Mouse (Mus musculus) layer of hippocampus, adult 2 months (tissue): ENCODE results near the gene Rhpn2. TPM values are rescaled to one million over a fixed set of nuclear protein-coding genes. Genes with fewer than 3 reads are reported as not detected.

Source experiments
- DNase-seq, 2 experiments: peaks; one replicate each; pipeline ENCODE4 v3.0.0; 2022; ENCODE audit warnings: low spot score in 2 of 2
- H3K27ac ChIP-seq: fragments of 200-600 bp; 2 replicates; pipeline ENCODE4 v1.8.1; 2022
- H3K4me3 ChIP-seq: fragments of 200-600 bp; 2 replicates; pipeline ENCODE4 v1.8.1; 2022; ENCODE audit warnings: mild to moderate bottlenecking
- CTCF ChIP-seq: fragments of 200-600 bp; conservative IDR thresholded peaks from 2 replicates; pipeline ENCODE4 v1.8.1; 2022; ENCODE audit warnings: antibody characterized with exemption, mild to moderate bottlenecking, moderate library complexity
- total RNA-seq, 2 experiments: library from RNA; stranded (reverse); gene quantifications; 2 replicates each; pipeline ENCODE4 v1.2.3; 2021

Rhpn2 gene
- total RNA-seq, 2 experiments from 2014 or later: 4.3 to 5.9 TPM

GRCm38 (mm10) chr7:35381861-35382260 lies 47.9 kb downstream of the Rhpn2 start:
- Histone ChIP-seq H3K27ac (no peak overlapping the region), H3K4me3 (no peak overlapping the region)
- no peak for DNase-seq
- no peak for TF ChIP-seq CTCF

GRCm38 (mm10) chr7:35382706-35383353 lies 48.9 kb downstream of the Rhpn2 start:
- no peak for TF ChIP-seq CTCF
- Histone ChIP-seq H3K27ac (no peak overlapping the region), H3K4me3 (no peak overlapping the region)
- no peak for DNase-seq

- Histone ChIP-seq H3K27ac (no peak overlapping the region), H3K4me3 (no peak overlapping the region)
- peak; percentile 67 for TF ChIP-seq CTCF
- DNase-seq: no peak
Measured at GRCm38 (mm10) chr7:35386525-35386952, 52.6 kb downstream of the Rhpn2 start.

GRCm38 (mm10) chr7:35388694-35389093 lies 54.7 kb downstream of the Rhpn2 start:
- H3K27ac ChIP-seq: no peak overlapping the region
- DNase-seq: no peak
- no peak overlapping the region for H3K4me3 ChIP-seq
- no peak for TF ChIP-seq CTCF

- H3K4me3 ChIP-seq: no peak overlapping the region
- peak in 1 of 2 experiments; percentile 27 for DNase-seq
- H3K27ac ChIP-seq: no peak overlapping the region
- peak; percentile 75 for TF ChIP-seq CTCF
Measured at GRCm38 (mm10) chr7:35392935-35393334, 59.0 kb downstream of the Rhpn2 start.

GRCm38 (mm10) chr7:35395734-35396456 lies 61.9 kb downstream of the Rhpn2 start:
- no peak for TF ChIP-seq CTCF
- Histone ChIP-seq H3K4me3 (peak overlapping the region; percentile 81), H3K27ac (peak overlapping the region; percentile 85)
- no peak for DNase-seq

- DNase-seq: peak; percentile 97 to 98
- no peak for TF ChIP-seq CTCF
- H3K4me3 ChIP-seq: peak within 1 kb of the TSS; percentile 81
- H3K27ac ChIP-seq: peak within 1 kb of the TSS; percentile 85
Measured at GRCm38 (mm10) chr7:35396542-35397168, 62.7 kb downstream of the Rhpn2 start, which contains the start of the genes Faap24 and Cep89. Gene Faap24, minus strand, starts transcription at chr7:35396836. Gene Cep89, plus strand, starts transcription at chr7:35397035.

- no peak for DNase-seq
- H3K27ac ChIP-seq: no peak overlapping the region
- H3K4me3 ChIP-seq: no peak overlapping the region
- TF ChIP-seq CTCF: no peak
Measured at GRCm38 (mm10) chr7:35401169-35401568, 67.2 kb downstream of the Rhpn2 start.

- H3K4me3 ChIP-seq: no peak overlapping the region
- H3K27ac ChIP-seq: no peak overlapping the region
- no peak for TF ChIP-seq CTCF
- DNase-seq: no peak
Measured at GRCm38 (mm10) chr7:35415226-35415625, 81.3 kb downstream of the Rhpn2 start.

- DNase-seq: no peak
- no peak overlapping the region for H3K27ac ChIP-seq
- no peak overlapping the region for H3K4me3 ChIP-seq
- no peak for TF ChIP-seq CTCF
Measured at GRCm38 (mm10) chr7:35415801-35416653, 82.1 kb downstream of the Rhpn2 start.

- H3K27ac ChIP-seq: no peak overlapping the region
- DNase-seq: no peak
- TF ChIP-seq CTCF: no peak
- no peak overlapping the region for H3K4me3 ChIP-seq
Measured at GRCm38 (mm10) chr7:35416654-35416948, 82.6 kb downstream of the Rhpn2 start.

- no peak for DNase-seq
- no peak for TF ChIP-seq CTCF
- H3K27ac ChIP-seq: no peak overlapping the region
- H3K4me3 ChIP-seq: no peak overlapping the region
Measured at GRCm38 (mm10) chr7:35423071-35423470, 89.1 kb downstream of the Rhpn2 start.

GRCm38 (mm10) chr7:35428146-35428545 lies 94.2 kb downstream of the Rhpn2 start:
- H3K4me3 ChIP-seq: no peak overlapping the region
- no peak for TF ChIP-seq CTCF
- DNase-seq: no peak
- H3K27ac ChIP-seq: no peak overlapping the region
